Mouse (Mus musculus) kidney, postnatal 0 days (tissue): ENCODE measurements around the gene Sugp1. TPM values are rescaled to one million over a fixed set of nuclear protein-coding genes. Genes with fewer than 3 reads are reported as not detected.

Source experiments
- ATAC-seq: fragments of 200-750 bp; cut with Nextera tagmentation; replicated peaks from 2 replicates; pipeline ENCODE4 v1.8.0; 2017; ENCODE audit warnings: low read depth, moderate number of reproducible peaks, moderate TSS enrichment, moderate library complexity; ENCODE audit not compliant: low FRiP score
- DNase-seq: peaks from one replicate; pipeline ENCODE4 v3.0.0-alpha.2; 2016; ENCODE audit warnings: low spot score
- H3K27ac ChIP-seq: fragments of 300-500 bp; sonication (generic); 2 replicates; pipeline ENCODE4 v1.5.1; 2014; ENCODE audit warnings: mild to moderate bottlenecking
- H3K27me3 ChIP-seq: fragments of 300-500 bp; sonication (generic); 2 replicates; pipeline ENCODE4 v1.6.1; 2014; ENCODE audit warnings: low read length, mixed read lengths; ENCODE audit not compliant: insufficient read depth
- H3K36me3 ChIP-seq: fragments of 300-500 bp; sonication (generic); 2 replicates; pipeline ENCODE4 v1.6.1; 2014; ENCODE audit warnings: low read length, mixed read lengths; ENCODE audit not compliant: insufficient read depth
- H3K4me1 ChIP-seq: fragments of 300-500 bp; sonication (generic); replicated peaks from 2 replicates; pipeline ENCODE4 v1.6.1; 2014; ENCODE audit warnings: antibody characterized with exemption, low read length, mixed read lengths; ENCODE audit not compliant: insufficient read depth
- H3K4me2 ChIP-seq: fragments of 300-500 bp; sonication (generic); 2 replicates; pipeline ENCODE4 v1.6.1; 2014; ENCODE audit warnings: mild to moderate bottlenecking, low read length, moderate library complexity, mixed read lengths
- H3K4me3 ChIP-seq: fragments of 300-500 bp; sonication (generic); replicated peaks from 2 replicates; pipeline ENCODE4 v1.5.1; 2014; ENCODE audit warnings: low read depth, low read length
- H3K9ac ChIP-seq: fragments of 300-500 bp; sonication (generic); 2 replicates; pipeline ENCODE4 v1.6.1; 2014; ENCODE audit warnings: low read depth, low read length
- H3K9me3 ChIP-seq: fragments of 300-500 bp; sonication (generic); replicated peaks from 2 replicates; pipeline ENCODE4 v1.6.1; 2016; ENCODE audit warnings: low read length, inconsistent platforms, mixed read lengths
- CTCF ChIP-seq: IDR thresholded peaks from 2 replicates; pipeline ENCODE4 v1.5.1; 2016; ENCODE audit warnings: antibody characterized with exemption, low read depth, mild to moderate bottlenecking, moderate library complexity
- WGBS: fragments of 180-500 bp; shearing (Covaris S2); extraction: QIAGEN DNeasy Blood & Tissue Kit; methylation state at CpG from one replicate; pipeline ENCODE4 v1.1.7; 2014; 5-methylcytosine and 5-hydroxymethylcytosine counted together
- polyA plus RNA-seq: library from polyadenylated mRNA; unstranded; fragments of >200 nt; fragmentation: Nextera tagmentation; extraction: Ambion mirVana; gene quantifications from 2 replicates; pipeline ENCODE4 v1.2.1, GENCODE M21; 2015

Gene Sugp1
- polyA plus RNA-seq, 1 experiment from 2014 or later, result 33.2 TPM

- Histone ChIP-seq H3K4me2 (no peak overlapping the region), H3K9ac (no peak overlapping the region), H3K36me3 (peaks cover 69% of the 10 kb centered on the region), H3K27ac (no peak overlapping the region), H3K4me1 (no peaks in the 10 kb centered on the region), H3K27me3 (no peaks in the 10 kb centered on the region), H3K9me3 (no peaks in the 10 kb centered on the region), H3K4me3 (no peak overlapping the region)
- WGBS, result 85% methylated on average over 1 of the region's 1 CpGs
- no peak for TF ChIP-seq CTCF
- no peak for DNase-seq
- ATAC-seq, result no peak
These were observed 15.1 kb downstream of the Sugp1 start for GRCm38 (mm10) chr8:70057721-70058120.

GRCm38 (mm10) chr8:70071836-70072440 lies 29.3 kb downstream of the Sugp1 start:
- no peak for DNase-seq
- Histone ChIP-seq H3K9me3 (no peaks in the 10 kb centered on the region), H3K27me3 (no peaks in the 10 kb centered on the region), H3K4me2 (no peak overlapping the region), H3K4me1 (no peaks in the 10 kb centered on the region), H3K9ac (no peak overlapping the region), H3K4me3 (no peak overlapping the region), H3K36me3 (peaks cover 29% of the 10 kb centered on the region), H3K27ac (no peak overlapping the region)
- WGBS, result 78% methylated on average over 2 of the region's 2 CpGs
- no peak for TF ChIP-seq CTCF
- peak; percentile 57 for ATAC-seq

GRCm38 (mm10) chr8:70072441-70073069 lies 29.9 kb downstream of the Sugp1 start, which contains the start of gene Tm6sf2:
Tm6sf2 (plus strand) TSS chr8:70072924.
- no peaks in the 10 kb centered on the region for H3K4me1 ChIP-seq

GRCm38 (mm10) chr8:70073120-70073519 lies 30.5 kb downstream of the Sugp1 start:
- Histone ChIP-seq H3K9ac (peak overlapping the region; percentile 40; the same call in 1 of the 2 replicates), H3K9me3 (no peaks in the 10 kb centered on the region), H3K4me3 (no peak overlapping the region), H3K4me1 (no peaks in the 10 kb centered on the region), H3K36me3 (peaks cover 27% of the 10 kb centered on the region), H3K27me3 (no peaks in the 10 kb centered on the region), H3K4me2 (peak overlapping the region; percentile 57), H3K27ac (no peak overlapping the region)
- WGBS, result 65% methylated on average over 8 of the region's 8 CpGs
- DNase-seq, result no peak
- TF ChIP-seq CTCF, result no peak
- no peak for ATAC-seq

More at GRCm38 (mm10) chr8:70072441-70073069, 29.9 kb downstream of the Sugp1 start, which contains the start of gene Tm6sf2:
- H3K36me3 ChIP-seq, result peaks cover 28% of the 10 kb centered on the region
- no peak within 1 kb of the TSS for H3K27ac ChIP-seq
- peak; percentile 45 for DNase-seq
- H3K4me3 ChIP-seq, result no peak within 1 kb of the TSS
- TF ChIP-seq CTCF, result no peak
- peak within 1 kb of the TSS; percentile 40; the same call in 1 of the 2 replicates for H3K9ac ChIP-seq
- H3K27me3 ChIP-seq, result no peaks in the 10 kb centered on the region
- H3K4me2 ChIP-seq, result peak within 1 kb of the TSS; percentile 57
- 10% methylated on average over 21 of the region's 27 CpGs for WGBS
- ATAC-seq, result peak; percentile 81
- H3K9me3 ChIP-seq, result no peaks in the 10 kb centered on the region

- no peaks in the 10 kb centered on the region for H3K27me3 ChIP-seq
- no peak overlapping the region for H3K27ac ChIP-seq
- H3K4me1 ChIP-seq, result no peaks in the 10 kb centered on the region
- peaks cover 23% of the 10 kb centered on the region for H3K36me3 ChIP-seq
- TF ChIP-seq CTCF, result no peak
- H3K4me2 ChIP-seq, result no peak overlapping the region
- WGBS, result 78% methylated on average over 1 of the region's 1 CpGs
- H3K9me3 ChIP-seq, result no peaks in the 10 kb centered on the region
- H3K4me3 ChIP-seq, result no peak overlapping the region
- no peak for DNase-seq
- no peak for ATAC-seq
- H3K9ac ChIP-seq, result no peak overlapping the region
These were observed 31.1 kb downstream of the Sugp1 start for GRCm38 (mm10) chr8:70073682-70074081.

- WGBS, result 95% methylated on average over 2 of the region's 2 CpGs
- ATAC-seq (no peak), DNase-seq (no peak)
- Histone ChIP-seq H3K27ac (no peak overlapping the region), H3K36me3 (no peaks in the 10 kb centered on the region), H3K27me3 (peaks cover 43% of the 10 kb centered on the region), H3K4me1 (peaks cover 10% of the 10 kb centered on the region), H3K4me3 (no peak overlapping the region), H3K9me3 (no peaks in the 10 kb centered on the region), H3K4me2 (no peak overlapping the region), H3K9ac (no peak overlapping the region)
- TF ChIP-seq CTCF, result no peak
These were observed 39.4 kb downstream of the Sugp1 start for GRCm38 (mm10) chr8:70081976-70082375.
